Mouse (Mus musculus): ENCODE measurements around the gene Ccer2. TPM values are rescaled to one million over a fixed set of nuclear protein-coding genes. Genes with fewer than 3 reads are reported as not detected.

Ccer2 gene
- not detected in 2 replicates for polyA plus RNA-seq (2016; fragmentation: Nextera tagmentation; extraction: Ambion mirVana)

- Histone ChIP-seq H3K27me3 (ENCODE audit: insufficient read depth, poor library complexity, severe bottlenecking) (peaks cover 27% of the 10 kb centered on the region), H3K4me3 (peak within 1 kb of the TSS; percentile 23; the same call in 1 of the 2 replicates), H3K9me3 (no peaks in the 10 kb centered on the region), H3K27ac (no peak within 1 kb of the TSS), H3K36me3 (peaks cover 52% of the 10 kb centered on the region), H3K4me1 (peaks cover 8% of the 10 kb centered on the region; the same call in 1 of the 2 replicates)
- DNase-seq (ENCODE audit: low spot score): no peak
- 3% methylated on average over 17 of the region's 17 CpGs for WGBS
Observed at GRCm38 (mm10) chr7:28756079-28756478, at the start of gene Ccer2. Gene Ccer2, plus strand, starts transcription at chr7:28756174.

- no peak for DNase-seq (ENCODE audit: low spot score)
- Histone ChIP-seq H3K27me3 (ENCODE audit: insufficient read depth, poor library complexity, severe bottlenecking) (no peaks in the 10 kb centered on the region), H3K36me3 (no peaks in the 10 kb centered on the region), H3K27ac (no peak overlapping the region), H3K4me3 (no peak overlapping the region), H3K9me3 (no peaks in the 10 kb centered on the region), H3K4me1 (peaks cover 10% of the 10 kb centered on the region)
Observed at GRCm38 (mm10) chr7:28709454-28709853, 46.5 kb upstream of the Ccer2 start.

- Histone ChIP-seq H3K4me1 (peaks cover 19% of the 10 kb centered on the region), H3K4me3 (no peak overlapping the region), H3K27ac (no peak overlapping the region), H3K9me3 (no peaks in the 10 kb centered on the region), H3K27me3 (ENCODE audit: insufficient read depth, poor library complexity, severe bottlenecking) (no peaks in the 10 kb centered on the region), H3K36me3 (no peaks in the 10 kb centered on the region)
- WGBS: 66% methylated on average over 3 of the region's 3 CpGs
- DNase-seq (ENCODE audit: low spot score): no peak
Observed at GRCm38 (mm10) chr7:28710962-28711361, 45.0 kb upstream of the Ccer2 start.

GRCm38 (mm10) chr7:28714667-28715066, 41.3 kb upstream of the Ccer2 start:
- WGBS: 51% methylated on average over 5 of the region's 5 CpGs
- DNase-seq (ENCODE audit: low spot score): no peak
- peak overlapping the region; percentile 54; the same call in 1 of the 2 replicates for H3K27ac ChIP-seq
- H3K4me1 ChIP-seq: peaks cover 31% of the 10 kb centered on the region
- H3K4me3 ChIP-seq: 0 out of 2 replicates have a peak overlapping the region, but pooled peaks have one; percentile 0
- H3K9me3 ChIP-seq: no peaks in the 10 kb centered on the region
- H3K36me3 ChIP-seq: no peaks in the 10 kb centered on the region
- H3K27me3 ChIP-seq (ENCODE audit: insufficient read depth, poor library complexity, severe bottlenecking): no peaks in the 10 kb centered on the region

GRCm38 (mm10) chr7:28715598-28715997, 40.4 kb upstream of the Ccer2 start:
- DNase-seq (ENCODE audit: low spot score): no peak
- H3K9me3 ChIP-seq: no peaks in the 10 kb centered on the region
- H3K27ac ChIP-seq: no peak overlapping the region
- peaks cover 31% of the 10 kb centered on the region for H3K4me1 ChIP-seq
- no peaks in the 10 kb centered on the region for H3K36me3 ChIP-seq
- WGBS: 90% methylated on average over 2 of the region's 2 CpGs
- H3K4me3 ChIP-seq: no peak overlapping the region
- H3K27me3 ChIP-seq (ENCODE audit: insufficient read depth, poor library complexity, severe bottlenecking): no peaks in the 10 kb centered on the region

- WGBS: 2% methylated on average over 35 of the region's 36 CpGs
- H3K4me1 ChIP-seq: peaks cover 31% of the 10 kb centered on the region
- peak within 1 kb of the TSS; percentile 70 for H3K4me3 ChIP-seq
- no peaks in the 10 kb centered on the region for H3K36me3 ChIP-seq
- peak within 1 kb of the TSS; percentile 92 for H3K27ac ChIP-seq
- DNase-seq (ENCODE audit: low spot score): peak; percentile 89
- no peaks in the 10 kb centered on the region for H3K9me3 ChIP-seq
- no peaks in the 10 kb centered on the region for H3K27me3 ChIP-seq (ENCODE audit: insufficient read depth, poor library complexity, severe bottlenecking)
Observed at GRCm38 (mm10) chr7:28716590-28717281, 39.2 kb upstream of the Ccer2 start, which contains the start of gene Fbxo17. Gene Fbxo17, plus strand, starts transcription at chr7:28716804.

- 84% methylated on average over 10 of the region's 10 CpGs for WGBS
- H3K4me3 ChIP-seq: 0 out of 2 replicates have a peak overlapping the region, but pooled peaks have one; percentile 70
Observed at GRCm38 (mm10) chr7:28717726-28718125, 38.2 kb upstream of the Ccer2 start.

GRCm38 (mm10) chr7:28719159-28719558, 36.8 kb upstream of the Ccer2 start:
- Histone ChIP-seq H3K36me3 (peaks cover 2% of the 10 kb centered on the region; the same call in 1 of the 2 replicates), H3K27ac (no peak overlapping the region), H3K9me3 (no peaks in the 10 kb centered on the region), H3K27me3 (ENCODE audit: insufficient read depth, poor library complexity, severe bottlenecking) (no peaks in the 10 kb centered on the region), H3K4me3 (no peak overlapping the region), H3K4me1 (peaks cover 24% of the 10 kb centered on the region)
- WGBS: 30% methylated on average over 4 of the region's 4 CpGs
- no peak for DNase-seq (ENCODE audit: low spot score)

More at GRCm38 (mm10) chr7:28717726-28718125, 38.2 kb upstream of the Ccer2 start:
- Histone ChIP-seq H3K27me3 (ENCODE audit: insufficient read depth, poor library complexity, severe bottlenecking) (no peaks in the 10 kb centered on the region), H3K36me3 (no peaks in the 10 kb centered on the region), H3K4me1 (peaks cover 31% of the 10 kb centered on the region), H3K27ac (no peak overlapping the region), H3K9me3 (no peaks in the 10 kb centered on the region)
- DNase-seq (ENCODE audit: low spot score): no peak

- Histone ChIP-seq H3K36me3 (peaks cover 7% of the 10 kb centered on the region), H3K4me1 (peaks cover 19% of the 10 kb centered on the region), H3K9me3 (no peaks in the 10 kb centered on the region), H3K4me3 (no peak overlapping the region), H3K27me3 (ENCODE audit: insufficient read depth, poor library complexity, severe bottlenecking) (no peaks in the 10 kb centered on the region), H3K27ac (no peak overlapping the region)
- 75% methylated on average over 2 of the region's 2 CpGs for WGBS
- no peak for DNase-seq (ENCODE audit: low spot score)
Observed at GRCm38 (mm10) chr7:28719650-28720049, 36.3 kb upstream of the Ccer2 start.

- peaks cover 13% of the 10 kb centered on the region for H3K4me1 ChIP-seq
- no peak overlapping the region for H3K27ac ChIP-seq
- WGBS: 74% methylated on average over 3 of the region's 3 CpGs
- no peaks in the 10 kb centered on the region for H3K9me3 ChIP-seq
- no peaks in the 10 kb centered on the region for H3K27me3 ChIP-seq (ENCODE audit: insufficient read depth, poor library complexity, severe bottlenecking)
- no peak for DNase-seq (ENCODE audit: low spot score)
- H3K4me3 ChIP-seq: no peak overlapping the region
- H3K36me3 ChIP-seq: peaks cover 13% of the 10 kb centered on the region
Observed at GRCm38 (mm10) chr7:28720753-28721537, 35.0 kb upstream of the Ccer2 start.

- 89% methylated on average over 7 of the region's 7 CpGs for WGBS
- DNase-seq (ENCODE audit: low spot score): no peak
- Histone ChIP-seq H3K27ac (no peak overlapping the region), H3K4me1 (peaks cover 9% of the 10 kb centered on the region), H3K27me3 (ENCODE audit: insufficient read depth, poor library complexity, severe bottlenecking) (no peaks in the 10 kb centered on the region), H3K9me3 (no peaks in the 10 kb centered on the region), H3K36me3 (peaks cover 13% of the 10 kb centered on the region), H3K4me3 (no peak overlapping the region)
Observed at GRCm38 (mm10) chr7:28722079-28722478, 33.9 kb upstream of the Ccer2 start.

GRCm38 (mm10) chr7:28724613-28725012, 31.4 kb upstream of the Ccer2 start:
- H3K4me3 ChIP-seq: no peak overlapping the region
- peaks cover 14% of the 10 kb centered on the region for H3K36me3 ChIP-seq
- WGBS: 90% methylated on average over 2 of the region's 2 CpGs
- no peaks in the 10 kb centered on the region for H3K9me3 ChIP-seq
- H3K4me1 ChIP-seq: no peaks in the 10 kb centered on the region
- no peaks in the 10 kb centered on the region; the same call in 1 of the 2 replicates for H3K27me3 ChIP-seq (ENCODE audit: insufficient read depth, poor library complexity, severe bottlenecking)
- no peak overlapping the region for H3K27ac ChIP-seq
- DNase-seq (ENCODE audit: low spot score): no peak

- Histone ChIP-seq H3K27me3 (ENCODE audit: insufficient read depth, poor library complexity, severe bottlenecking) (no peaks in the 10 kb centered on the region; the same call in 1 of the 2 replicates), H3K27ac (no peak overlapping the region), H3K4me3 (no peak overlapping the region), H3K4me1 (no peaks in the 10 kb centered on the region), H3K9me3 (no peaks in the 10 kb centered on the region), H3K36me3 (peaks cover 24% of the 10 kb centered on the region)
- DNase-seq (ENCODE audit: low spot score): peak; percentile 86
- 7% methylated on average over 14 of the region's 14 CpGs for WGBS
Observed at GRCm38 (mm10) chr7:28726600-28726999, 29.4 kb upstream of the Ccer2 start.

Measured in heart, embryonic 10.5 days (tissue).